Mouse (Mus musculus): ENCODE data around the gene Nubpl. TPM values are rescaled to one million over a fixed set of nuclear protein-coding genes. Genes with fewer than 3 reads are reported as not detected.
A peak's percentile ranks its signal among the peaks of the same experiment; 100 is the strongest.

The Nubpl gene
- polyA plus RNA-seq, 1 experiment from 2014 or later: 17.6 TPM

DNA sequence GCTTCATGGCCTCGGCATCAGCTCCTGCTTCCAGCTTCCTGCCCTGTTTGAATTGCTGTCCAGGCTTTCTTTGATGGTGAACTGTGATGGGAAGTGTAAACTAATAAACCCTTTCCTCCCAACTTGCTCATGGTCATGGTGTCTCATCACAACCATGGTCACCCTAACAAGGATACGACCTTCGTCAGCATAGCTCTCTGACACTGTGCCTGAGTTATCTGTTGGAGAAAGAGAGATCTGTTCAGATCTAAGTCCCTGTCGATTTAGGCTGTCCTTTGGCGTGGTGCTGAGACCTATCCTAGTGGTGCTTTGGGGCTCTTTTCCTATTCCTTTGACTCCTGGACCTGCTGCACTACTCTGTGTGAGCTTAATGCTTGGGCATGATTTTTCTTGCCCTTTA lies 156.6 kb downstream of the Nubpl start:
- Histone ChIP-seq H3K4me3 (no peak overlapping the region), H3K4me1 (no peaks in the 10 kb centered on the region), H3K27ac (replicated peaks) (no peak overlapping the region), H3K9me3 (no peaks in the 10 kb centered on the region), H3K36me3 (replicated peaks) (no peaks in the 10 kb centered on the region), H3K27me3 (replicated peaks; ENCODE audit: low read depth, poor library complexity, severe bottlenecking) (no peaks in the 10 kb centered on the region)
- no peak for DNase-seq (ENCODE audit: low spot score)
- WGBS: 88% methylated on average over 5 of the region's 5 CpGs

DNA sequence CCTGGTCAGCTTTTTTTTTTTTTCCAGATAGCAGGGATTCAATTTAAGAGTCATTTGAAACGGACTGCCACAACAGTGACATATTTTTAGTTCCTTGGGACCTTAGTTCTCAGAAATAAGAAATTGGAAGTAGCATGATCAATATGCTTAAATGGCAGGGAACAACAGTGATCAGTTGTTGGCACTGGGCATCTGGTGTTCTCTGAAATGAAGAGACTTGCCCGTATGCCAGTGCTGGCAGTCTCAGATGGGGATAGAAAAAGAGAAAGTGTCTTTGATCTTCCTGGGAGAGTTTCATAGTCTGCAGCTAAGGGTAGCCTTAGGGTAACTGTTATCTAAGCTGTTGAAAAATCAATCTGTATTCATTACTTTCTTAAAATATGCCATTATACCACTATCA lies 170.6 kb downstream of the Nubpl start:
- no peak for DNase-seq (ENCODE audit: low spot score)

DNA sequence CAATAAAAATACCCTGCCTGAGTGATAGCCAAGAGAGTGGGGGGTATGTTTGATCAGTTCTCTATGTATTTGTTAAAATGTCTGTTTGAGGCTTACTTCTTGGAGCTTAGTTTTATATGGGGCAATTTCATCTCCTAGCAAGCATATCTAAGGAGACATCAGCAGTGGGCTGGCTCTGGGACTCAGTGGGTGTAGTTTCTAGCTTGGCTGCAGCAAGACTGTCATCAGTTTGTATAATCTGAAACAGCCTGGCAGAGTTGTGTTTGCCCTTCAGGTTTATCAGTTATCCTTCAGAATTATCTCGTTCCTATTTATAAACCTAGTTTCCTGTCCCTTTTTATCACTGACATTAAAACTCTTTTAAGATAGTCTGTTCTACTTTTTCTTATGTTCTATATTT lies 175.3 kb downstream of the Nubpl start:
- no peak overlapping the region for H3K4me3 ChIP-seq
- H3K27me3 ChIP-seq (replicated peaks; ENCODE audit: low read depth, poor library complexity, severe bottlenecking): no peaks in the 10 kb centered on the region
- H3K4me1 ChIP-seq: no peaks in the 10 kb centered on the region
- no peak overlapping the region for H3K27ac ChIP-seq (replicated peaks)
- 91% methylated on average over 1 of the region's 1 CpGs for WGBS
- no peaks in the 10 kb centered on the region for H3K36me3 ChIP-seq (replicated peaks)
- DNase-seq (ENCODE audit: low spot score): no peak
- no peaks in the 10 kb centered on the region for H3K9me3 ChIP-seq

More for the DNA sequence above, 170.6 kb downstream of the Nubpl start:
- no peaks in the 10 kb centered on the region for H3K9me3 ChIP-seq
- 92% methylated on average over 2 of the region's 2 CpGs for WGBS
- no peaks in the 10 kb centered on the region; the same call in 1 of the 2 replicates for H3K4me1 ChIP-seq
- H3K4me3 ChIP-seq: no peak overlapping the region
- H3K27ac ChIP-seq (replicated peaks): no peak overlapping the region
- no peaks in the 10 kb centered on the region for H3K27me3 ChIP-seq (replicated peaks; ENCODE audit: low read depth, poor library complexity, severe bottlenecking)
- H3K36me3 ChIP-seq (replicated peaks): no peaks in the 10 kb centered on the region

DNA sequence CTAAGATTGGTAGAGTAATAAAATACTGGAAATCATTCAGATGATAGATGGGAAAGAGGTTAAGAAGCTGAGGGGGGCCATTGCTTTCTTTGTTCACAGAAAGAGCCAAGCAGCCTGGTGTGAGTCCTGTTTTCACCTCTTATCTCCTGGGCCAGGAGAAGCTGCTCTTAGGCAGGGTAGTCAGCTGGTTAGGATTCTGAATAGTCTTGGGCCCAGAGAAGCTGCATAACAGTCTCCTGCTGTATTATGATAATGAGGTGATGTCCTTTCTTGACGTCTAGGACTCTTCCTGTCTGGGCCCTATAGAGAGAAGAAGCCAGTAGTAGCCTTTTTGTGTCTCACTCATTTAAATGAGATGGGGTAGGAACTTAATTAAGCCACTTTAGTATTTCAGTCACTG lies 178.8 kb downstream of the Nubpl start:
- Histone ChIP-seq H3K4me1 (0 out of 2 replicates have a peak, but pooled peaks cover 2% of the 10 kb centered on the region), H3K36me3 (replicated peaks) (no peaks in the 10 kb centered on the region), H3K27me3 (replicated peaks; ENCODE audit: low read depth, poor library complexity, severe bottlenecking) (no peaks in the 10 kb centered on the region), H3K9me3 (no peaks in the 10 kb centered on the region), H3K27ac (replicated peaks) (no peak overlapping the region), H3K4me3 (no peak overlapping the region)
- WGBS: 28% methylated on average over 1 of the region's 1 CpGs
- DNase-seq (ENCODE audit: low spot score): no peak

DNA sequence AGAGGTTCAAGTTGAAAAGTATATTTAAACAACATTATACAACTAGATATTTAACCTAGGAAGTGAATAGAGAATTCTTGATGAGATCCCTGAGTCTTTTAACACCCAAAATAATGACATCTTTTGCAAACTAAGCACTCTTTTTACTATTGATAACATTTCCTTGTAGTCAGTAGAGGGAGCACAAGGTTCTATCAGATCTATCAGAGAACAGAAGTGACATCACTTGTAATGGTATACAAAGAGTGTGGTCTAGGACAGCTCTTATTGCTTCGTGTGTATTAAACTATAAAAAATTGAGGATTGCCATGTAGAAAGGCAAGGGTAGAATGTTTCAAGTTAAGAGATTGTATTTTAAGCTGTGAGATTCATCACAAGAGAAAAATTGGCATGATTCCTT lies 183.7 kb downstream of the Nubpl start:
- Histone ChIP-seq H3K4me1 (0 out of 2 replicates have a peak, but pooled peaks cover 2% of the 10 kb centered on the region), H3K27ac (replicated peaks) (no peak overlapping the region), H3K27me3 (replicated peaks; ENCODE audit: low read depth, poor library complexity, severe bottlenecking) (no peaks in the 10 kb centered on the region), H3K9me3 (no peaks in the 10 kb centered on the region), H3K36me3 (replicated peaks) (no peaks in the 10 kb centered on the region), H3K4me3 (no peak overlapping the region)
- DNase-seq (ENCODE audit: low spot score): no peak
- 80% methylated on average over 1 of the region's 1 CpGs for WGBS

DNA sequence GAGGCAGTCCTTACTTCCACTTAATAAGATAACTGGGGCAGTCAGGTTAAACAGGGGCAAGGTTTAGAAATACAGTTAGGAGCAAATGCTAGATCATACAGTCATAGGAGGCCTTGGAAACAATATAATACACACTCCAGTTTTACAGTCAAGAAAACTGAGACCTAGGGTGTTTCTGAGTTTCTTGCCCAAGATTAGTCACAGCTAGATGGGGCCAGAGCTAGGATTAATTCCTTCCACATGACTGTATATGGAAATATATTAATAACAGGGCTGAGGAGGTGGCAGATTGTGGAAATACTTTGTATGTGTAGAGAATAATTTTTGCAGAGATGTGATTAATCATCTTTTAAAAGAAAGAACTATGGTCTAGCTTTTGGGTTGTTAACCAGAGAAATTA lies 186.9 kb downstream of the Nubpl start:
- Histone ChIP-seq H3K4me3 (no peak overlapping the region), H3K9me3 (no peaks in the 10 kb centered on the region), H3K4me1 (peaks cover 18% of the 10 kb centered on the region), H3K36me3 (replicated peaks) (no peaks in the 10 kb centered on the region), H3K27ac (replicated peaks) (no peak overlapping the region), H3K27me3 (replicated peaks; ENCODE audit: low read depth, poor library complexity, severe bottlenecking) (no peaks in the 10 kb centered on the region)
- no peak for DNase-seq (ENCODE audit: low spot score)

DNA sequence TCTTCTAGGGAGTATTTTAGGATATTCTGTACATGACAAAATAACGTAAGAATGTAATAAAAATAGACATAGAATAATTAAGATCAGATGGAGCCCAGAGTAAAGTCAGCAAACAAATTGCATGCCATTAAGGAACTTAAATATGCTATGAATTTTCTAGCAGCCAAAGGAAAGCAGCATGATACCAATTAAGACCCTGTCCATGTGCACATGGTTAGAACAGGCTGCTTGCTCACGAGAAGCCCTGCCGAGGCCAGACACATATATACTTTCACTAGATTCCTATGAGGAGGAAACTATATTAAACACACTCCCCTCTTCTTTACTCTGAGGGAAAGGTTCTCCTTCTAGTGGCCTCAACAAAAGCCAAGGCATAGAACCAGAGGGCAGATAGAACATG lies 189.3 kb downstream of the Nubpl start:
- H3K36me3 ChIP-seq (replicated peaks): no peaks in the 10 kb centered on the region
- no peak overlapping the region for H3K27ac ChIP-seq (replicated peaks)
- H3K4me1 ChIP-seq: peaks cover 23% of the 10 kb centered on the region
- H3K4me3 ChIP-seq: no peak overlapping the region
- H3K27me3 ChIP-seq (replicated peaks; ENCODE audit: low read depth, poor library complexity, severe bottlenecking): no peaks in the 10 kb centered on the region
- no peaks in the 10 kb centered on the region for H3K9me3 ChIP-seq
- 63% methylated on average over 3 of the region's 3 CpGs for WGBS
- DNase-seq (ENCODE audit: low spot score): no peak

DNA sequence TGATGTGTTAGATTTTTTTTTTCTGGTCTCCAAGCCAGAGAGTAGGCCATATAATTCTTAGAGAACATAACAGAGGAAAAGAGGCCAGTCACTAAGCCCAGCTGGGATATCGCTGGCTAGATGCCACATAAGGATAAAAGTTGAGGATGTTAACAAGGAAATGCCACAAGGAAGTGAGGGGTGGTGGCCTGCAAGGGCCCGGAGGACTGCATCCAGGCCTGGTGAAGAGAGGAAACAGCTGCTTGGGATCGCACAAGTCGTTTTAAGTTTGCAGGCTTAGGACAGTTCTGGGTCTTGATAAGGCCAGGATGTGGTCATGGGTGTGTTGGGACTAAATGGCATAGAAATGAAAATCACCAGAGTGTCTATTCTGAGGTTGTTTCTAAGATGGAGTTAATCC lies 191.0 kb downstream of the Nubpl start:
- no peak for DNase-seq (ENCODE audit: low spot score)
- no peaks in the 10 kb centered on the region for H3K9me3 ChIP-seq
- no peaks in the 10 kb centered on the region for H3K27me3 ChIP-seq (replicated peaks; ENCODE audit: low read depth, poor library complexity, severe bottlenecking)
- 75% methylated on average over 4 of the region's 4 CpGs for WGBS
- peaks cover 23% of the 10 kb centered on the region for H3K4me1 ChIP-seq
- no peak overlapping the region for H3K4me3 ChIP-seq
- no peaks in the 10 kb centered on the region for H3K36me3 ChIP-seq (replicated peaks)
- H3K27ac ChIP-seq (replicated peaks): 0 out of 2 replicates have a peak overlapping the region, but pooled peaks have one; percentile 44

DNA sequence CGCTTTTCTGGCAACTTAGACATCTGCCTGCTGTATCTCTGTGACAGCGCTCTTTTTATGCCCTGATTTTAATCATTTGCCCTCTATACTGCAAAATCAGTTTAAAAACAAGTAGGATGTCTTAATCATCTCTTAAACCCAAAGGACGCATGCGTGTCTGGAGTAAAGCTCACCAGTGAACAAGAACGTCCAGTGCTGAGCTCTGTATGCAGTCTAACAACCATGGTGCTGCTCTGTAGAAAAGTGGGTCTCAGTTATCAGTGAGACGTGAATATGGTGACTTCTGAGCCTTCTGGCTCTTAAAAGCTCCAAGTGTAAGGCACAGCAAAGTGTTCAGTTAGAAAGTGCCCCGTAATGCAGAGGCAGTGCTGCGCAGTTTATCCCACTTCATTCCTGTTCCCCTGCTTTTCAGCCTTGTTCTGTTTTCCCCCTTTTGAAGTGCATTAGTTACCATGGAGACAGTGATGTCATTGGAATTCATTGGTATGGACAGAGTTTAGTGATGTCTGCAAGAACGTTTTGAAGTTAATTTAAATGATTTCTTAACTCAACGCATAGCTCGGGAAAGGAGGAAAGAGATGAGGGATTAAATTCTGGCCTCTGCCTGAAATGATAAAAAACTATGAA lies 191.5 kb downstream of the Nubpl start:
- no peak for DNase-seq (ENCODE audit: low spot score)
- H3K36me3 ChIP-seq (replicated peaks): no peaks in the 10 kb centered on the region
- peak overlapping the region; percentile 61; the same call in 1 of the 2 replicates for H3K27ac ChIP-seq (replicated peaks)
- peaks cover 23% of the 10 kb centered on the region for H3K4me1 ChIP-seq
- 67% methylated on average over 11 of the region's 11 CpGs for WGBS
- no peaks in the 10 kb centered on the region for H3K9me3 ChIP-seq
- H3K4me3 ChIP-seq: no peak overlapping the region
- no peaks in the 10 kb centered on the region for H3K27me3 ChIP-seq (replicated peaks; ENCODE audit: low read depth, poor library complexity, severe bottlenecking)

DNA sequence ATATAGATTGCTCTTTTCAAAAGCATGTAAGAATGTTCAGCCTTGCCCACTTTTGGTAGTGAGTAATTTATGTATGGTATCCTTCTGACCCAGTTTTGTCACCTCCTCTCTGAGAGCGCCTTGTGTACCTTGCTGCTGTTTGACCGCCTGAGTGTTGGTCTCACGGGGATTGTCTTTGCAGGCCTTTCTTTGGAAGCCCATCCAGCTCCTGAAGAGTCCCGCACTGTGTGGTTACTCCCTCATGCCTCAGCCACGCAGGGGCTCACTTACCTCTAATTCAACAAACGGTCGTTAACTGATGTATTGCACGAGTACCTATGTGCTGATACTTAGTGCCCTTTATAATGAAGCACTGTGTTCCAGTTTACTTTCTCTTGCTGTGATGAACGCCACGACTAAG lies 192.1 kb downstream of the Nubpl start:
- Histone ChIP-seq H3K36me3 (replicated peaks) (no peaks in the 10 kb centered on the region), H3K4me3 (no peak overlapping the region), H3K27ac (replicated peaks) (0 out of 2 replicates have a peak overlapping the region, but pooled peaks have one; percentile 49), H3K9me3 (no peaks in the 10 kb centered on the region), H3K4me1 (peaks cover 23% of the 10 kb centered on the region), H3K27me3 (replicated peaks; ENCODE audit: low read depth, poor library complexity, severe bottlenecking) (no peaks in the 10 kb centered on the region)
- 70% methylated on average over 10 of the region's 10 CpGs for WGBS
- no peak for DNase-seq (ENCODE audit: low spot score)

DNA sequence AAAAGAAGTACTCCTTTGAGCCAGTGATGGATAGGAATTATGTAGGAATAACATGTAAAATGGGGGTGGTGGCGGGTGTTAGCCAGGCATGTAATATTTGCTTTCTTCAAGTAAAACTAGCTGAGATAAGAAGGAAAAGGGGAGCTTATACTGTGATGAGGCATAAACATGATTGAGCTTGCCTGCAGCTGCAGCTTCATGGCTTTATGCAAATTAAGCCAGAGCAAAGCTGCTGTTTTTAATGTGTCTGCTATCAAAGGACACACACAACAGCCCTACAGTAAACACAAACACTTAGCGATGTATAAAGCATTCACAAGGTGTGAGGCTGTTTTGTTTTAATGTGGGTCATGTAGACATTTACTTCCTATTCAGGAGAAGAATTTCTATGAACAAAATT lies 196.4 kb downstream of the Nubpl start:
- Histone ChIP-seq H3K4me3 (no peak overlapping the region), H3K27me3 (replicated peaks; ENCODE audit: low read depth, poor library complexity, severe bottlenecking) (no peaks in the 10 kb centered on the region), H3K4me1 (peaks cover 13% of the 10 kb centered on the region), H3K27ac (replicated peaks) (no peak overlapping the region), H3K36me3 (replicated peaks) (no peaks in the 10 kb centered on the region), H3K9me3 (no peaks in the 10 kb centered on the region)
- WGBS: 88% methylated on average over 2 of the region's 2 CpGs
- no peak for DNase-seq (ENCODE audit: low spot score)

DNA sequence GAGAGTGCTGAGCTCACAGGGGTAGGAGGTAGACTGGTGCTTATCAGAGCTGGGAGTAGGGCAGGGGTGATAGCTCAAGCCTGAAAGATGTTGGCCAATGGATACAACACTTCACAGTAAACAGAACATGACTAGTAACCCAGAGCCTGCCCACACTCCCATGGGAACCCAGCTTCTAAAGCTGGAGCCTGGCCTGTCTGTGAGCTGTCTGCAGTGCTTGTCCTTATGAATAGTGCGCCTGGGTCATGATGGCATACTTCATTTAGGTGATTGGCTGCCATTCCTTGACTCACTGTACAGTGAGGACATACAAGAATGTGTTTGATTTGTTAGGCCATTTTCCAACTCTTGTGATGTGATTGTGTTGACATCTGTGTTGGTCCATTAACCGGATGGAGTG lies 200.5 kb downstream of the Nubpl start:
- Histone ChIP-seq H3K36me3 (replicated peaks) (no peaks in the 10 kb centered on the region), H3K4me1 (no peaks in the 10 kb centered on the region), H3K27me3 (replicated peaks; ENCODE audit: low read depth, poor library complexity, severe bottlenecking) (no peaks in the 10 kb centered on the region), H3K9me3 (no peaks in the 10 kb centered on the region), H3K4me3 (no peak overlapping the region), H3K27ac (replicated peaks) (no peak overlapping the region)
- 94% methylated on average over 2 of the region's 2 CpGs for WGBS
- DNase-seq (ENCODE audit: low spot score): no peak

DNA sequence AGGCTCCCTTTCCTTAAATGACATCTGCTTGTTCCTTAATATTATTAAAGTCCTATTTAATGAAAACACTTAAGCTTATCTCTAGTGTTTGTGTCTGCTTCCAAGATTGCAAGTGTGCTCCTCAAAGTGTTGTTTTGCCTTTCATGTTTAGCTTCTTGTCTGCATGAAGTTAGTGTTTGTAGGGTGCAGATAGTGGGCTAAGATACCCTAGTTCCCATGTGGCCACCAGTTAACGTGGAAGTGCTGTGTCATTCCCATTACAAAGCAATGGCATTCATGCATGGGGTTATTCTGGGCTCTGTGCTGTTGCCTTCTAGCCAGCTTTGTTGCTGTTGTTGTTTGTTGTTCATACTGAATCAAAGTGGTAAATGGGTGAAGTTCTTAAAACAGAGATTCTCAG lies 201.1 kb downstream of the Nubpl start:
- H3K4me3 ChIP-seq: no peak overlapping the region
- 72% methylated on average over 1 of the region's 1 CpGs for WGBS
- no peaks in the 10 kb centered on the region for H3K9me3 ChIP-seq
- H3K36me3 ChIP-seq (replicated peaks): no peaks in the 10 kb centered on the region
- no peak overlapping the region for H3K27ac ChIP-seq (replicated peaks)
- H3K4me1 ChIP-seq: no peaks in the 10 kb centered on the region
- DNase-seq (ENCODE audit: low spot score): no peak
- no peaks in the 10 kb centered on the region for H3K27me3 ChIP-seq (replicated peaks; ENCODE audit: low read depth, poor library complexity, severe bottlenecking)

Data from embryonic facial prominence, embryonic 10.5 days (tissue).